Mouse (Mus musculus) hematopoietic stem cell, adult 5-6 weeks (primary cell): ENCODE results near the gene Kif14. TPM values are rescaled to one million over a fixed set of nuclear protein-coding genes. Genes with fewer than 3 reads are reported as not detected.

Experiments
- ATAC-seq, 2 experiments: fragments of 125-278 bp in 1 of 2; replicated peaks in 1 of 2; 2 replicates each; pipeline ENCODE4 v1.8.0; 2016 to 2017; ENCODE audit warnings: inconsistent platforms in 2 of 2, mild to moderate bottlenecking in 2 of 2, moderate number of reproducible peaks in 2 of 2, low read depth in 1 of 2, moderate TSS enrichment in 1 of 2; ENCODE audit not compliant: low FRiP score in 2 of 2, poor library complexity in 2 of 2, severe bottlenecking in 2 of 2, insufficient read depth in 1 of 2, low TSS enrichment in 1 of 2
- total RNA-seq: library from RNA; stranded (forward); fragments of 172-1452, 232-1000 nt; gene quantifications from 2 replicates; pipeline ENCODE4 v1.2.3, GENCODE M21; 2017

Gene Kif14
- total RNA-seq, 1 experiment from 2014 or later = 19.5 TPM

- no peak for ATAC-seq
These were observed 103.1 kb downstream of the Kif14 start for GRCm38 (mm10) chr1:136569206-136569605.

- no peak for ATAC-seq
These were observed 103.6 kb downstream of the Kif14 start for GRCm38 (mm10) chr1:136569626-136570297.

GRCm38 (mm10) chr1:136570298-136570653, 104.1 kb downstream of the Kif14 start:
- ATAC-seq = no peak

GRCm38 (mm10) chr1:136570976-136571375, 104.8 kb downstream of the Kif14 start:
- no peak for ATAC-seq

- ATAC-seq = no peak
These were observed 105.4 kb downstream of the Kif14 start for GRCm38 (mm10) chr1:136571530-136571929.

- peak; percentile 42 to 47; a peak in 2 of 4 replicates for ATAC-seq
These were observed 111.9 kb downstream of the Kif14 start for GRCm38 (mm10) chr1:136577890-136578663.

- ATAC-seq = peak in 1 of 2 experiments; percentile 56; a peak in 3 of 4 replicates
These were observed 113.2 kb downstream of the Kif14 start for GRCm38 (mm10) chr1:136579360-136579759.

- ATAC-seq = peak; percentile 31 to 54; a peak in 3 of 4 replicates
These were observed 114.1 kb downstream of the Kif14 start for GRCm38 (mm10) chr1:136580266-136580665.

Other genes starting within 250 kb of the Kif14 start
- 1.2 TPM in 1 of 2 replicates, not detected in the other for gene Inava, start 232.1 kb upstream of the Kif14 start, total RNA-seq
- not detected in 2 replicates for gene Gpr25, start 205.5 kb upstream of the Kif14 start, total RNA-seq
- gene Camsap2, start 120.2 kb upstream of the Kif14 start, total RNA-seq = 19.1 and 22.9 TPM in 2 replicates
- 11.1 and 22.2 TPM in 2 replicates for gene Ddx59, start 51.1 kb upstream of the Kif14 start, total RNA-seq
- 31.7 and 37.1 TPM in 2 replicates for gene Zfp281, start 158.6 kb downstream of the Kif14 start, total RNA-seq